Mouse (Mus musculus): ENCODE data around the gene Eln.

The Eln gene

GRCm38 (mm10) chr5:134745000-134745399, 2.1 kb downstream of the Eln start:
- no peak for DNase-seq (ENCODE audit: extremely low read depth, low read depth, low spot score)

- no peak for DNase-seq (ENCODE audit: extremely low read depth, low read depth, low spot score)
Observed at GRCm38 (mm10) chr5:134743991-134744390, 3.1 kb downstream of the Eln start.

GRCm38 (mm10) chr5:134742221-134742795, 4.8 kb downstream of the Eln start:
- no peak for DNase-seq (ENCODE audit: extremely low read depth, low read depth, low spot score)

GRCm38 (mm10) chr5:134740501-134741341, 6.4 kb downstream of the Eln start:
- no peak for DNase-seq (ENCODE audit: extremely low read depth, low read depth, low spot score)

GRCm38 (mm10) chr5:134739951-134740350, 7.2 kb downstream of the Eln start:
- no peak for DNase-seq (ENCODE audit: extremely low read depth, low read depth, low spot score)

- DNase-seq (ENCODE audit: extremely low read depth, low read depth, low spot score): no peak
Observed at GRCm38 (mm10) chr5:134734920-134735319, 12.2 kb downstream of the Eln start.

- peak; percentile 8 for DNase-seq (ENCODE audit: extremely low read depth, low read depth, low spot score)
Observed at GRCm38 (mm10) chr5:134734072-134734471, 13.1 kb downstream of the Eln start.

GRCm38 (mm10) chr5:134733241-134733640, 13.9 kb downstream of the Eln start:
- no peak for DNase-seq (ENCODE audit: extremely low read depth, low read depth, low spot score)

GRCm38 (mm10) chr5:134729124-134729523, 18.0 kb downstream of the Eln start:
- no peak for DNase-seq (ENCODE audit: extremely low read depth, low read depth, low spot score)

GRCm38 (mm10) chr5:134728535-134728934, 18.6 kb downstream of the Eln start:
- no peak for DNase-seq (ENCODE audit: extremely low read depth, low read depth, low spot score)

GRCm38 (mm10) chr5:134727001-134727639, 20.0 kb downstream of the Eln start:
- no peak for DNase-seq (ENCODE audit: extremely low read depth, low read depth, low spot score)

- DNase-seq (ENCODE audit: extremely low read depth, low read depth, low spot score): no peak
Observed at GRCm38 (mm10) chr5:134725299-134725698, 21.8 kb downstream of the Eln start.

- DNase-seq (ENCODE audit: extremely low read depth, low read depth, low spot score): no peak
Observed at GRCm38 (mm10) chr5:134720058-134720457, 27.1 kb downstream of the Eln start.

- no peak for DNase-seq (ENCODE audit: extremely low read depth, low read depth, low spot score)
Observed at GRCm38 (mm10) chr5:134711076-134711475, 36.0 kb downstream of the Eln start.

GRCm38 (mm10) chr5:134709275-134709674, 37.8 kb downstream of the Eln start:
- no peak for DNase-seq (ENCODE audit: extremely low read depth, low read depth, low spot score)

- no peak for DNase-seq (ENCODE audit: extremely low read depth, low read depth, low spot score)
Observed at GRCm38 (mm10) chr5:134704157-134704556, 43.0 kb downstream of the Eln start.

- no peak for DNase-seq (ENCODE audit: extremely low read depth, low read depth, low spot score)
Observed at GRCm38 (mm10) chr5:134695539-134695938, 51.6 kb downstream of the Eln start.

- no peak for DNase-seq (ENCODE audit: extremely low read depth, low read depth, low spot score)
Observed at GRCm38 (mm10) chr5:134695082-134695481, 52.0 kb downstream of the Eln start.

GRCm38 (mm10) chr5:134692704-134693103, 54.4 kb downstream of the Eln start:
- DNase-seq (ENCODE audit: extremely low read depth, low read depth, low spot score): no peak

GRCm38 (mm10) chr5:134688718-134689284, 58.3 kb downstream of the Eln start:
- DNase-seq (ENCODE audit: extremely low read depth, low read depth, low spot score): peak; percentile 76

- no peak for DNase-seq (ENCODE audit: extremely low read depth, low read depth, low spot score)
Observed at GRCm38 (mm10) chr5:134688086-134688717, 58.9 kb downstream of the Eln start, which contains the start of gene Limk1. TSS of gene Limk1 (minus strand) at chr5:134688598.
